Mouse (Mus musculus) forebrain, postnatal 0 days (tissue): ENCODE data around the gene Mapk6. TPM values are rescaled to one million over a fixed set of nuclear protein-coding genes. Genes with fewer than 3 reads are reported as not detected.
"Not testable (repeated sequence)": the region's sequence is repeated elsewhere in the genome, so short reads cannot be mapped to it uniquely, and the experiment has no call there.

Source experiments
- ATAC-seq: fragments of 200-750 bp; cut with Nextera tagmentation; 2 replicates; pipeline ENCODE4 v1.8.0; 2017; ENCODE audit warnings: mild to moderate bottlenecking, moderate library complexity
- DNase-seq: peaks from one replicate; pipeline ENCODE4 v3.0.0-alpha.2; 2015
- H3K27ac ChIP-seq: fragments of 300-500 bp; sonication (generic); 2 replicates; pipeline ENCODE4 v1.5.1; 2014; ENCODE audit warnings: low read depth, mild to moderate bottlenecking, antibody characterized with exemption, low read length, moderate library complexity, mixed read lengths
- H3K27me3 ChIP-seq: fragments of 300-500 bp; sonication (generic); 2 replicates; pipeline ENCODE4 v1.6.1; 2014; ENCODE audit warnings: mild to moderate bottlenecking, low read length, mixed read lengths; ENCODE audit not compliant: insufficient read depth
- H3K36me3 ChIP-seq: fragments of 300-500 bp; sonication (generic); 2 replicates; pipeline ENCODE4 v1.6.1; 2014; ENCODE audit warnings: mild to moderate bottlenecking, moderate library complexity; ENCODE audit not compliant: insufficient read depth
- H3K4me1 ChIP-seq: fragments of 300-500 bp; sonication (generic); 2 replicates; pipeline ENCODE4 v1.6.1; 2014; ENCODE audit warnings: antibody characterized with exemption; ENCODE audit not compliant: insufficient read depth
- H3K4me2 ChIP-seq: fragments of 300-500 bp; sonication (generic); 2 replicates; pipeline ENCODE4 v1.6.1; 2014; ENCODE audit warnings: low read depth, mild to moderate bottlenecking, moderate library complexity
- H3K4me3 ChIP-seq: fragments of 300-500 bp; sonication (generic); 2 replicates; pipeline ENCODE4 v1.5.1; 2014; ENCODE audit warnings: low read depth, low read length, mixed read lengths
- H3K9ac ChIP-seq: fragments of 300-500 bp; sonication (generic); 2 replicates; pipeline ENCODE4 v1.6.1; 2014; ENCODE audit warnings: mild to moderate bottlenecking
- H3K9me3 ChIP-seq: fragments of 300-500 bp; sonication (generic); 2 replicates; pipeline ENCODE4 v1.6.1; 2016; ENCODE audit warnings: low read length
- CTCF ChIP-seq: sonication (generic); IDR thresholded peaks from 2 replicates; pipeline ENCODE4 v1.5.1; 2016; ENCODE audit warnings: antibody characterized with exemption, control low read depth, low read depth
- whole genome bisulfite sequencing: fragments of 180-500 bp; shearing (Covaris S2); extraction: QIAGEN DNeasy Blood & Tissue Kit; methylation state at CpG from one replicate; pipeline ENCODE4 v1.1.7; 2014; 5-methylcytosine and 5-hydroxymethylcytosine counted together
- polyA plus RNA-seq: library from polyadenylated mRNA; unstranded; fragments of >200 nt; fragmentation: Nextera tagmentation; extraction: Ambion mirVana; gene quantifications from 2 replicates; pipeline ENCODE4 v1.2.1, GENCODE M21; 2015
- total RNA-seq: library from RNA; depleted of rRNA; stranded (reverse); fragments of >200 nt; gene quantifications from 2 replicates; pipeline ENCODE4 v1.2.3, GENCODE M21; 2014

Gene Mapk6
- total and polyA plus RNA-seq, 2 experiments from 2014 or later: 94.2 to 157 TPM

DNA sequence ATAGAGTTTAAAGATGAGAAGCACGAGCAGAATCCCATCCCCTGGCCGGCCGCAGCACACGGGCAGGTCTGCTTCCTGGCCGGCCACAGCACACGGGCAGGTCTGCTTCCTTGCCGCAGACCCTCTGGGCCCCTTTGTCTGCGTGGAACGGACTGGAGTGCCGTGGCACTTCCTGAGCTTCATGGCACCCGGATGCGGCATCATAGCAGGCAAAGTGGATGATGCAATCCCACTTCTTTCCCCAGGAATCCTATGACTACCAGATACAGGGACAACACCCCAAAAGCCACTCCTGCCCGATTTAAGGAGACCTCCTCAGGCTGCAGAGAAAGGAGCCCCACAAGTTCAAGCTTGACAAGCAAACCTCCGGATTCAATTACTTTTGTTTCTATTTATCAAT, 27.0 kb downstream of the Mapk6 start:
- no peaks in the 10 kb centered on the region for H3K9me3 ChIP-seq
- DNase-seq: no peak
- 92% methylated on average over 14 of the region's 14 CpGs for WGBS
- H3K27me3 ChIP-seq: no peaks in the 10 kb centered on the region
- ATAC-seq: no peak
- no peak overlapping the region for H3K4me3 ChIP-seq
- H3K4me2 ChIP-seq: no peak overlapping the region
- peaks cover 21% of the 10 kb centered on the region for H3K36me3 ChIP-seq
- TF ChIP-seq CTCF: no peak
- no peak overlapping the region for H3K9ac ChIP-seq
- H3K4me1 ChIP-seq: no peaks in the 10 kb centered on the region
- no peak overlapping the region for H3K27ac ChIP-seq

DNA sequence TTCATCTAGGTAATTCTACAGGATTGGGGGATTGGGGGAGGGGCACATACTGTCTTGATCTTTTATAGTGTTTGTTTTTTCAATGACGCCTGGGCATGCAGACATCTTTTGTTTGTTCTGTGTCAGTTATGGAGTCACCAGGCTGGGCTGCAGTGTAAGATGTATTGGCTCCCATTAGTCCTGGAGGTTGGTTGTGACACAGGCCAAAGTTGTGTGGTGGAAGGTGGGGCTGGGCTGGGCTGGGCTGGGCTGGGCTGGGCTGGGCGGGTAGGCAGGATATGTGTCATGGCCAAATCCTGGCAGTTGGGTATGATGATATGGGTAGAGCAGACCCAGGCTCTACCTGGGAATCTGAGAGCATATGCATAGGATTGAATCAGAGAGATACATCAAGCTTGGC, 31.0 kb downstream of the Mapk6 start:
- Histone ChIP-seq H3K27me3 (no peaks in the 10 kb centered on the region), H3K4me3 (no peak overlapping the region), H3K9me3 (no peaks in the 10 kb centered on the region), H3K27ac (no peak overlapping the region), H3K9ac (no peak overlapping the region), H3K4me2 (no peak overlapping the region), H3K4me1 (no peaks in the 10 kb centered on the region), H3K36me3 (no peaks in the 10 kb centered on the region)
- no peak for DNase-seq
- 96% methylated on average over 2 of the region's 2 CpGs for WGBS
- no peak for TF ChIP-seq CTCF
- ATAC-seq: no peak

DNA sequence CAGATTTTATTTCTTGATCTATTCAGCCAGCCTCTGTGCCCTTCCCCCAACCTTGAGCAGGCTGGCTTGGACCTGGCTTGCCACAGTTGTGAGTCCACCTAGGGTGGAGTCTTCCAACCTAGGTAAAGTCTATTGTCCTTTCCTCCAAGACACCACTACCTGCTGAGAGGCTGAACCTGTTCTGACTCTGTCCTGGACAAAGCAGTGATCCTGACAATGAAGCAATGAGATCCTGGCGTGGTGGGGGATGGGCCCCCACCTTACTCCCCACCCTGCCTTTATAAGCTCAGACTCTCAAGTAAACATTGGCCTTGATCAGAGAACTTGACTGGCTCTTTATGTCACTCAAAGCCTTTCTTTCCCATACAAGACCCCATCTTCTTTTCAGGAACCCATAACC, 33.4 kb downstream of the Mapk6 start:
- Histone ChIP-seq H3K36me3 (no peaks in the 10 kb centered on the region), H3K4me1 (no peaks in the 10 kb centered on the region), H3K9ac (no peak overlapping the region), H3K9me3 (no peaks in the 10 kb centered on the region), H3K27ac (no peak overlapping the region), H3K27me3 (no peaks in the 10 kb centered on the region), H3K4me3 (no peak overlapping the region), H3K4me2 (no peak overlapping the region)
- DNase-seq: no peak
- 80% methylated on average over 1 of the region's 1 CpGs for WGBS
- no peak for TF ChIP-seq CTCF
- no peak for ATAC-seq

DNA sequence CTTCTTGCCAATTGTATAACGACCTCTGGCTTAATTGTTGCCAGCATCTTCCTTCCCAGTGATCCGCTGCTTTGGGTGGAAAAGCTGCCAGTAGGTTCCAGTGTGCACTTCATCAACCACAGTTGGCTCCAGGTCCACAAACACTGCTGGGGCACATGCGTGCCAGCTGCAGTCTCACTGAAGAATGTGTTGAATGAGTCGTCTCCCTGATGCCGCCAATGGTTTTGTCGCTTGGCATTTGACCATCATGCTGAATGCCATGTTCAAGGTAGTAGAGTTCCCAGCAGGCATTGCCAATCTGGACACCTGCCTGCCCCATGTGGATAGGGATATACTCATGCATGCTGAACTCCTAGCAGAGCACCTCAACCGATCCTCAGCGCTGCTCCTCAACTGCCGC, 34.2 kb downstream of the Mapk6 start:
- Histone ChIP-seq H3K27me3 (no peaks in the 10 kb centered on the region), H3K9ac (no peak overlapping the region), H3K36me3 (no peaks in the 10 kb centered on the region), H3K27ac (no peak overlapping the region), H3K4me2 (no peak overlapping the region), H3K9me3 (no peaks in the 10 kb centered on the region), H3K4me3 (no peak overlapping the region), H3K4me1 (no peaks in the 10 kb centered on the region)
- TF ChIP-seq CTCF: no peak
- DNase-seq (no peak), ATAC-seq (no peak)
- WGBS: 83% methylated on average over 9 of the region's 9 CpGs

DNA sequence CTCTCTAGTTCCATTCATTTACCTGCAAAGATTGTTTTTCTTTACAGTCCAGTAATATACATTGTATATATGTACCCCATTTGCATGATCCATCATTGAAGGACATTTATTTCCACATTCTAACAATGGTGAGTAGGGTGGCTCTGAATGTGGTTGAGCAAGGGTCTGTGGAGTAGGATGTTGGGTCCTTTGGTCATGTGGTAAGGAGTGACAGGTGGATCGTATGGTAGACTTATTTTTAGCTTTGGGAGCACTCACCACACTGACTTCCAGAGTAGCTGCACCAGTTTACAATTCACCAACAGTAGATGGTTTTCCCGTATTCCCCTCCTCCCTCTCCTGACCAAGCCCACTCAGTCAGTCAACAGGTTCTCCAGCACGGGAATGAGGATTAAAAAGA, 41.0 kb downstream of the Mapk6 start:
- no peak for DNase-seq
- H3K4me2 ChIP-seq: no peak overlapping the region
- H3K4me1 ChIP-seq: no peaks in the 10 kb centered on the region
- 72% methylated on average over 3 of the region's 3 CpGs for WGBS
- H3K27me3 ChIP-seq: no peaks in the 10 kb centered on the region
- ATAC-seq: no peak
- H3K9ac ChIP-seq: no peak overlapping the region
- no peak overlapping the region for H3K27ac ChIP-seq
- H3K9me3 ChIP-seq: no peaks in the 10 kb centered on the region
- TF ChIP-seq CTCF: no peak
- no peak overlapping the region for H3K4me3 ChIP-seq
- no peaks in the 10 kb centered on the region for H3K36me3 ChIP-seq

DNA sequence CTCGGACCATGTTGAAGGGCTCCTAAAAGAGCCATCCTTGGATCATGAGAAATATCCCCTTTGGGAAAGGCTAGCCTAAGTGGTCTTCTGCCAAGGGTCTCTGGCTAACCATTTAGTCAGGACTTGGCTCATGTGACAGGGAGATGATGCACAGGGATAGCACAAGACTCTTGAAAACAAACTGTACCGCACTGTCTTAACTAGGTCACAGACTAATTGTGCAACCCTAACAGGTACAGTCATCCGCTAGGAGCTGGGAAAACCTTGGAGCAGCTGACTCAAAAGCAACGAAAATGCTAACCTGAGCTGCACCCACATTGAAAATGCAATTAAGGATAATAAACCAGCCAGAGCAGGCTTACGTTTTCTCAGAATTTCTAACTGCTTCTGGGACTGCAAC, 43.6 kb downstream of the Mapk6 start:
- Histone ChIP-seq H3K4me2 (no peak overlapping the region), H3K36me3 (no peaks in the 10 kb centered on the region), H3K4me1 (no peaks in the 10 kb centered on the region), H3K27ac (no peak overlapping the region), H3K27me3 (no peaks in the 10 kb centered on the region), H3K9me3 (no peaks in the 10 kb centered on the region), H3K9ac (no peak overlapping the region), H3K4me3 (no peak overlapping the region)
- WGBS: 77% methylated on average over 5 of the region's 5 CpGs
- no peak for TF ChIP-seq CTCF
- DNase-seq (no peak), ATAC-seq (no peak)

DNA sequence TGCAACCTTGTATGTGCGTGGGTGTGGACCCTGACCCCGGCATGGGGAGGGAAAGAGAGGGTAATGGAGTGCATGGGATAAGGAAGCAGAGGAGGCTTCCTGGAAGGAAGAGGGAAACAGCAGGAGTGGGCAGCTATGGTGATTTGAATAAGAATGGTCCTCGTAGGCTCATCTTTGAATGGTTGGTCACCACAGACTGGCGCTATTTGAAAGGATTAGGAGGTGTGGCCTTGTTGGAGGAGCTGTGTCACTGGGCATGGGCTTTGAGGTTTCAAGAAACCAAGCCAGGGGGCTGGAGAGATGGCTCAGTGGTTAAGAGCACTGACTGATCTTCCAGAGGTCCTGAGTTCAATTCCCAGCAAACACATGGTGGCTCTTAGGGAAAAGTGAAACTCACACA, 44.6 kb downstream of the Mapk6 start:
- H3K27ac ChIP-seq: no peak overlapping the region
- H3K4me1 ChIP-seq: no peaks in the 10 kb centered on the region
- H3K9ac ChIP-seq: no peak overlapping the region
- no peak overlapping the region for H3K4me2 ChIP-seq
- ATAC-seq (no peak), DNase-seq (no peak)
- H3K4me3 ChIP-seq: no peak overlapping the region
- H3K9me3 ChIP-seq: no peaks in the 10 kb centered on the region
- TF ChIP-seq CTCF: no peak
- WGBS: 63% methylated on average over 4 of the region's 4 CpGs
- no peaks in the 10 kb centered on the region for H3K36me3 ChIP-seq
- H3K27me3 ChIP-seq: no peaks in the 10 kb centered on the region

DNA sequence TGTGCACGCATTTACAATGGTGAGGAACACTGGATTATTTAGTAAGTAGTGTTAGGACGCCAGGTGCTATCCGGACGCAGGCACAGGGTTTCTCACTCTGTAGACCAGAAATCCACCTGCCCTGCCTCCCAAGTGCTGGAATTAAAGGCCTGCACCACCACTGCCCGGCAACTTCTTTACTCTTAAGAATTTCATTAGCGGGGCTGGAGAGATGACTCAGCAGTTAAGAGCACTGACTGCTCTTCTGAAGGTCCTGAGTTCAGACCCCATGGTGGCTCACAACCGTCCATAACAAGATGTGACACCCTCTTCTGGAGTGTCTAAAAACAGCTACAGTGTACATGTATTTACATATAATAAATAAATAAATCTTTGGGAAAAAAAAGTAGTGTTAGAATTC, 46.1 kb downstream of the Mapk6 start:
- not testable (repeated sequence) for H3K36me3 ChIP-seq, H3K27me3 ChIP-seq, DNase-seq, ATAC-seq, H3K9ac ChIP-seq, H3K9me3 ChIP-seq, H3K4me2 ChIP-seq, H3K27ac ChIP-seq, H3K4me3 ChIP-seq, H3K4me1 ChIP-seq
- WGBS: 71% methylated on average over 7 of the region's 7 CpGs
